Comparison of ENCODE assay signal across 14 mouse cellular contexts in genomic region chr16:73964366-73964926, GRCm38 (mm10).
"Had no signal": no experiment of that assay in that cellular context is flagged by ENCODE, and none has a peak within 500 bp of the region (broad histone marks: within the 10 kb centered on the region; RNA-seq: fewer than 3 reads in every experiment).

No protein-coding gene starts in this region.

- H3K36me3 ChIP-seq: limb, embryonic 15.5 days; liver, embryonic 12.5 days; midbrain, embryonic 10.5 days; neural tube, embryonic 15.5 days had no signal

- ATAC-seq: intestine, embryonic 16.5 days; liver, embryonic 12.5 days had no signal

- H3K9ac ChIP-seq: limb, embryonic 15.5 days; liver, embryonic 12.5 days; neural tube, embryonic 15.5 days had no signal

- DNase-seq: kidney, adult 8-10 months; left cerebral cortex, postnatal 4 days; lung, postnatal 14 days; midbrain, embryonic 14.5 days; right cerebral cortex, adult 18-20 months; right cerebral cortex, postnatal 25 days; thymus, adult 18-20 months; thymus, postnatal 14 days had no signal

- H3K4me2 ChIP-seq: limb, embryonic 15.5 days; liver, embryonic 12.5 days; neural tube, embryonic 15.5 days had no signal

- H3K4me3 ChIP-seq: limb, embryonic 15.5 days; liver, embryonic 12.5 days; midbrain, embryonic 10.5 days; myocyte; neural tube, embryonic 15.5 days had no signal

- H3K4me1 ChIP-seq: limb, embryonic 15.5 days; liver, embryonic 12.5 days; midbrain, embryonic 10.5 days; neural tube, embryonic 15.5 days had no signal

- H3K9me3 ChIP-seq: limb, embryonic 15.5 days; liver, embryonic 12.5 days; midbrain, embryonic 10.5 days; neural tube, embryonic 15.5 days had no signal

- H3K27ac ChIP-seq: limb, embryonic 15.5 days; liver, embryonic 12.5 days; midbrain, embryonic 10.5 days; neural tube, embryonic 15.5 days had no signal

- H3K27me3 ChIP-seq: limb, embryonic 15.5 days; liver, embryonic 12.5 days; neural tube, embryonic 15.5 days had no signal
